In the genomic region with DNA sequence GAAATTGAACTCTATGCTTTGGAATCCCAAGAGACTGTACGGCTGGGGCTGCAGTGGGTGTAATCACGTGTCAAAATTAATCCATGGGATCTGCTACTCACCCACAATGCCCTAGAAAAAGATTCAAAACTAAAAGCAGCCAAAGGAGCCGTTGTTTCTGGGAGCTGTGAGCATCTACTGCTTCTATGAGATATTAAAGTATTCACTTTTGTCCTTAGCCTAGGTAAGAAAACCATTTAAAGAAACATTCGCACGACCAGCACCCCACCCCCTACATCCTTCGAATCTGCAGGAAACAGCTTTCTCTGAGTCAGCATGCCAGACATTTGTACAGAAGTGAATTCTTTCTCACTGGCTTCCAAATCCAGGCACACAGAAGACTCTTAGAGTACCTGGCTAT, we compare ENCODE assay signal across 11 mouse cellular contexts.
DNase-seq lines count a peak whose midpoint lies in the region; ATAC-seq lines count a peak whose summit lies in the region.
"Had no signal": no experiment of that assay in that cellular context is flagged by ENCODE, and none has a peak within 500 bp of the region (broad histone marks: within the 10 kb centered on the region; RNA-seq: fewer than 3 reads in every experiment).

No protein-coding gene starts in this region.

- no peak overlapping the region; the same call in 1 of the 2 replicates for H3K27ac ChIP-seq in heart, embryonic 12.5 days (ENCODE audit: poor library complexity, severe bottlenecking)
- H3K27ac ChIP-seq in intestine, embryonic 16.5 days (ENCODE audit: low read length) = peak overlapping the region; percentile 65
- H3K27ac ChIP-seq: forebrain, embryonic 12.5 days; liver, embryonic 15.5 days; midbrain, embryonic 12.5 days had no signal

- 56% methylated on average over 6 of the region's 6 CpGs for WGBS in heart, embryonic 12.5 days
- WGBS in intestine, embryonic 16.5 days = 50% methylated on average over 6 of the region's 6 CpGs

- H3K36me3 ChIP-seq in heart, embryonic 12.5 days = no peaks in the 10 kb centered on the region
- H3K36me3 ChIP-seq in intestine, embryonic 16.5 days (ENCODE audit: control insufficient read depth, insufficient read depth, low read length) = no peaks in the 10 kb centered on the region
- H3K36me3 ChIP-seq: forebrain, embryonic 12.5 days; liver, embryonic 15.5 days; midbrain, embryonic 12.5 days had no signal

- 0 out of 2 replicates have a peak overlapping the region, but pooled peaks have one; percentile 16 for H3K4me2 ChIP-seq in heart, embryonic 12.5 days
- 0 out of 2 replicates have a peak overlapping the region, but pooled peaks have one; percentile 6 for H3K4me2 ChIP-seq in intestine, embryonic 16.5 days (ENCODE audit: low read depth, low read length)
- H3K4me2 ChIP-seq: forebrain, embryonic 12.5 days; liver, embryonic 15.5 days; midbrain, embryonic 12.5 days had no signal

- H3K9ac ChIP-seq in heart, embryonic 12.5 days = no peak overlapping the region
- no peak overlapping the region for H3K9ac ChIP-seq in intestine, embryonic 16.5 days (ENCODE audit: low read depth, low read length)
- H3K9ac ChIP-seq: forebrain, embryonic 12.5 days; liver, embryonic 15.5 days; midbrain, embryonic 12.5 days had no signal

- H3K4me3 ChIP-seq in heart, embryonic 12.5 days = no peak overlapping the region
- no peak overlapping the region for H3K4me3 ChIP-seq in intestine, embryonic 16.5 days (ENCODE audit: low read length)
- H3K4me3 ChIP-seq: forebrain, embryonic 12.5 days; liver, embryonic 15.5 days; midbrain, embryonic 12.5 days had no signal

- peaks cover 13% of the 10 kb centered on the region for H3K4me1 ChIP-seq in heart, embryonic 12.5 days (replicated peaks)
- peaks cover 6% of the 10 kb centered on the region; the same call in 1 of the 2 replicates for H3K4me1 ChIP-seq in intestine, embryonic 16.5 days (ENCODE audit: control insufficient read depth, insufficient read depth, low read length)
- H3K4me1 ChIP-seq: forebrain, embryonic 12.5 days; liver, embryonic 15.5 days; midbrain, embryonic 12.5 days had no signal

- ATAC-seq in heart, embryonic 12.5 days (ENCODE audit: insufficient number of reproducible peaks, low FRiP score) = no peak
- ATAC-seq in intestine, embryonic 16.5 days = no peak; the same call in 1 of the 2 replicates

- no peaks in the 10 kb centered on the region for H3K9me3 ChIP-seq in heart, embryonic 12.5 days (replicated peaks)
- no peaks in the 10 kb centered on the region for H3K9me3 ChIP-seq in intestine, embryonic 16.5 days (ENCODE audit: control insufficient read depth, low read length)
- H3K9me3 ChIP-seq: forebrain, embryonic 12.5 days; liver, embryonic 15.5 days; midbrain, embryonic 12.5 days had no signal

- no peak for DNase-seq in heart, adult 8-10 months (ENCODE audit: low spot score)
- peak; percentile 65 for DNase-seq in right cerebral cortex, adult 18-20 months
- no peak for DNase-seq in right cerebral cortex, postnatal 4 days
- DNase-seq in cerebellum, postnatal 36 days = no peak
- DNase-seq in adrenal gland, postnatal 4 days (ENCODE audit: low spot score in 2 of 2) = no peak
- no peak for DNase-seq in layer of hippocampus, postnatal 10 days (ENCODE audit: low spot score in 2 of 2)

- H3K27me3 ChIP-seq in heart, embryonic 12.5 days (replicated peaks) = no peaks in the 10 kb centered on the region
- no peaks in the 10 kb centered on the region for H3K27me3 ChIP-seq in intestine, embryonic 16.5 days (replicated peaks; ENCODE audit: control insufficient read depth, insufficient read depth, low read length)
- H3K27me3 ChIP-seq: forebrain, embryonic 12.5 days; liver, embryonic 15.5 days; midbrain, embryonic 12.5 days had no signal
